Mouse (Mus musculus): ENCODE results near the gene Vgf.

Gene Vgf

GRCm38 (mm10) chr5:137030416-137030810 is 4.2 kb downstream of the Vgf start:
- DNase-seq (ENCODE audit: low spot score), result no peak

- DNase-seq (ENCODE audit: low spot score), result peak; percentile 26
Observed at GRCm38 (mm10) chr5:137031076-137032032, 5.2 kb downstream of the Vgf start.

GRCm38 (mm10) chr5:137032033-137032421 is 5.8 kb downstream of the Vgf start:
- peak; percentile 12 for DNase-seq (ENCODE audit: low spot score)

GRCm38 (mm10) chr5:137032641-137033074 is 6.5 kb downstream of the Vgf start:
- peak; percentile 88 for DNase-seq (ENCODE audit: low spot score)

GRCm38 (mm10) chr5:137036211-137036610 is 10.0 kb downstream of the Vgf start:
- no peak for DNase-seq (ENCODE audit: low spot score)

- no peak for DNase-seq (ENCODE audit: low spot score)
Observed at GRCm38 (mm10) chr5:137039453-137039852, 13.3 kb downstream of the Vgf start.

- no peak for DNase-seq (ENCODE audit: low spot score)
Observed at GRCm38 (mm10) chr5:137041442-137041841, 15.2 kb downstream of the Vgf start.

- no peak for DNase-seq (ENCODE audit: low spot score)
Observed at GRCm38 (mm10) chr5:137043997-137044396, 17.8 kb downstream of the Vgf start.

- peak; percentile 98 for DNase-seq (ENCODE audit: low spot score)
Observed at GRCm38 (mm10) chr5:137045402-137046323, 19.5 kb downstream of the Vgf start, which contains the start of gene Ap1s1. Gene Ap1s1 (minus strand): TSS chr5:137046135.

- no peak for DNase-seq (ENCODE audit: low spot score)
Observed at GRCm38 (mm10) chr5:137046324-137046718, 20.1 kb downstream of the Vgf start.

GRCm38 (mm10) chr5:137046991-137047390 is 20.8 kb downstream of the Vgf start:
- no peak for DNase-seq (ENCODE audit: low spot score)

- DNase-seq (ENCODE audit: low spot score), result no peak
Observed at GRCm38 (mm10) chr5:137051125-137051524, 24.9 kb downstream of the Vgf start.

- no peak for DNase-seq (ENCODE audit: low spot score)
Observed at GRCm38 (mm10) chr5:137051914-137052505, 25.8 kb downstream of the Vgf start.

GRCm38 (mm10) chr5:137054299-137054698 is 28.1 kb downstream of the Vgf start:
- DNase-seq (ENCODE audit: low spot score), result no peak

GRCm38 (mm10) chr5:137054873-137055272 is 28.7 kb downstream of the Vgf start:
- DNase-seq (ENCODE audit: low spot score), result no peak

- DNase-seq (ENCODE audit: low spot score), result peak; percentile 44
Observed at GRCm38 (mm10) chr5:137061809-137062481, 35.8 kb downstream of the Vgf start.

- DNase-seq (ENCODE audit: low spot score), result no peak
Observed at GRCm38 (mm10) chr5:137062601-137063000, 36.4 kb downstream of the Vgf start.

- no peak for DNase-seq (ENCODE audit: low spot score)
Observed at GRCm38 (mm10) chr5:137065454-137065853, 39.3 kb downstream of the Vgf start.

- DNase-seq (ENCODE audit: low spot score), result no peak
Observed at GRCm38 (mm10) chr5:137065923-137066322, 39.7 kb downstream of the Vgf start.

- DNase-seq (ENCODE audit: low spot score), result no peak
Observed at GRCm38 (mm10) chr5:137068711-137069110, 42.5 kb downstream of the Vgf start.

- no peak for DNase-seq (ENCODE audit: low spot score)
Observed at GRCm38 (mm10) chr5:137070881-137071605, 44.9 kb downstream of the Vgf start.

Measured in urinary bladder, postnatal 25 days (tissue).